Mouse (Mus musculus): ENCODE data around the gene Lactb.

DNA sequence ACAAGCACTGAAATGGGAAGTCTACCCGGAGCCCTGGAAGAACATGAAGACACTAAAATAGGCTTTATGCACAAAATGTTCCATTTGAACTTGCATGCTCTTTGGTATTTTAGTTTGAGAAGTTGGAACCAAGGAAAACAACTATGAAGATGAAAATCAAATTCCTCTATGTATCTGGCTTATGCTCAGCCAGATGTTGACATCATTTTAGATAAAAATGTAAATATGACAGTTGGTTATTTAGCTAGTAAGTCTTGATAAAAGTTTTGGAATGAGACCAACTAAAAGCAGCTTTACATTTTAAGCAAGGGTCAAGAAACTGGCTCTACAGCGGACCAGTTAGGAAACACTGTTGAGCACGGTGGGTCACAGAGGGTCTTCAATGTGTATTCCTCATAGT, 60.7 kb downstream of the Lactb start:
- no peak for TF ChIP-seq ETS1 (conservative IDR thresholded peaks at IDR 0.05; ENCODE audit: low read depth, low read length)
- no peak for TF ChIP-seq CTCF (conservative IDR thresholded peaks at IDR 0.05 in 1 of 2, IDR thresholded peaks at IDR 0.05 in 1 of 2; ENCODE audit: low read depth in 2 of 2, low read length in 2 of 2)
- TF ChIP-seq EP300 (IDR thresholded peaks at IDR 0.05; ENCODE audit: low read length) = no peak
- TF ChIP-seq ELF1 (IDR thresholded peaks at IDR 0.05; ENCODE audit: low read depth, low read length) = no peak
- TF ChIP-seq MAX (IDR thresholded peaks at IDR 0.05; ENCODE audit: low read length) = no peak
- no peak for TF ChIP-seq POLR2A (IDR thresholded peaks at IDR 0.05; ENCODE audit: low read depth, low read length)
- TF ChIP-seq MEF2A (IDR thresholded peaks at IDR 0.05; ENCODE audit: borderline replicate concordance, low read depth, low read length) = no peak

All from CH12.LX (cell line).